Mouse (Mus musculus) kidney, embryonic 14.5 days (tissue): ENCODE results near the gene Itgam. TPM values are rescaled to one million over a fixed set of nuclear protein-coding genes. Genes with fewer than 3 reads are reported as not detected.
"Not testable (repeated sequence)": the region's sequence is repeated elsewhere in the genome, so short reads cannot be mapped to it uniquely, and the experiment has no call there.

Experiments
- ATAC-seq: fragments of 200-750 bp; cut with Nextera tagmentation; 2 replicates; pipeline ENCODE4 v1.8.0; 2017; ENCODE audit warnings: moderate number of reproducible peaks, mild to moderate bottlenecking, moderate TSS enrichment, moderate library complexity; ENCODE audit not compliant: low FRiP score, low TSS enrichment
- H3K27ac ChIP-seq: fragments of 300-500 bp; sonication (generic); 2 replicates; pipeline ENCODE4 v1.5.1; 2014; ENCODE audit warnings: low read depth, mild to moderate bottlenecking, low read length, moderate library complexity, mixed read lengths
- H3K27me3 ChIP-seq: fragments of 300-500 bp; sonication (generic); 2 replicates; pipeline ENCODE4 v1.6.1; 2014; ENCODE audit warnings: mild to moderate bottlenecking, low read length; ENCODE audit not compliant: control insufficient read depth, insufficient read depth
- H3K36me3 ChIP-seq: fragments of 300-500 bp; sonication (generic); 2 replicates; pipeline ENCODE4 v1.6.1; 2014; ENCODE audit warnings: low read length, mixed read lengths; ENCODE audit not compliant: control insufficient read depth, insufficient read depth
- H3K4me1 ChIP-seq: fragments of 300-500 bp; sonication (generic); 2 replicates; pipeline ENCODE4 v1.6.1; 2014; ENCODE audit warnings: low read length, mixed read lengths; ENCODE audit not compliant: control insufficient read depth, insufficient read depth
- H3K4me2 ChIP-seq: fragments of 300-500 bp; sonication (generic); replicated peaks from 2 replicates; pipeline ENCODE4 v1.6.1; 2014; ENCODE audit warnings: low read depth, mild to moderate bottlenecking, low read length
- H3K4me3 ChIP-seq: fragments of 300-500 bp; sonication (generic); 2 replicates; pipeline ENCODE4 v1.5.1; 2014; ENCODE audit warnings: mild to moderate bottlenecking, low read length
- H3K9ac ChIP-seq: fragments of 300-500 bp; sonication (generic); 2 replicates; pipeline ENCODE4 v1.6.1; 2014; ENCODE audit warnings: low read depth, mild to moderate bottlenecking, low read length, moderate library complexity
- H3K9me3 ChIP-seq: fragments of 300-500 bp; sonication (generic); 2 replicates; pipeline ENCODE4 v1.6.1; 2016; ENCODE audit warnings: low read length; ENCODE audit not compliant: control insufficient read depth
- WGBS: fragments of 180-500 bp; shearing (Covaris S2); extraction: QIAGEN DNeasy Blood & Tissue Kit; methylation state at CpG from one replicate; pipeline ENCODE4 v1.1.7; 2014; 5-methylcytosine and 5-hydroxymethylcytosine counted together
- polyA plus RNA-seq: library from polyadenylated mRNA; unstranded; fragments of >200 nt; fragmentation: Nextera tagmentation; extraction: Ambion mirVana; gene quantifications from 2 replicates; pipeline ENCODE4 v1.2.1, GENCODE M21; 2014

The Itgam gene
- polyA plus RNA-seq = 0.14 and 0.54 TPM in 2 replicates

DNA sequence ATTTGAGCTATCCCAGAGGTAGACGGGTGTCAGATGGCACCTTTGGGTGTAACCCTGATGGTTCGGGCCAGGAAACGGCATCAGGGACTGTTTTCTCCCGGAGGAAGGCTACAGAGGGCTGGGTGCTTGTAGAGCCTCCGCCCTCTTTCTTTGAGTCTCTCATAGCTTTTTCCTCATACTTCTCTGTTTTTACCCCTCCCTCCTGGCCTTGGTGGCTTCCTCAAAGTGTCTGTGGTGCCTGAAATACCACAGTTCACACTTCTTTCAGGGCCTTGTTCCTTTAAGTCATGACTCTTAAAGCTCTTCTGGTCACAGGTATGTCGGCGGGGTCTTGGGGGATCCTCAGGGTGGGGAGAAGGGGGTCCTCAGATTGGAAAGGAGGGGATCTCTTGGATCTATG is at the start of gene Itgam, which contains the start of gene Gm49368:
Gene Itgam, plus strand, starts transcription at position 185 of the 400 bp plus-strand sequence.
Gene Gm49368, plus strand, starts transcription at position 228 of the 400 bp plus-strand sequence.
- no peak within 1 kb of the TSS for H3K27ac ChIP-seq
- ATAC-seq = no peak
- H3K4me3 ChIP-seq = no peak within 1 kb of the TSS
- H3K4me2 ChIP-seq = no peak within 1 kb of the TSS
- no peaks in the 10 kb centered on the region for H3K9me3 ChIP-seq
- H3K27me3 ChIP-seq = no peaks in the 10 kb centered on the region
- WGBS = 91% methylated on average over 7 of the region's 7 CpGs
- H3K4me1 ChIP-seq = no peaks in the 10 kb centered on the region
- H3K9ac ChIP-seq = no peak within 1 kb of the TSS
- no peaks in the 10 kb centered on the region for H3K36me3 ChIP-seq

- H3K27ac ChIP-seq = no peak overlapping the region
- WGBS = 91% methylated on average over 13 of the region's 13 CpGs
- H3K9ac ChIP-seq = no peak overlapping the region
- no peaks in the 10 kb centered on the region for H3K36me3 ChIP-seq
- no peaks in the 10 kb centered on the region for H3K4me1 ChIP-seq
- H3K4me2 ChIP-seq = no peak overlapping the region
- H3K4me3 ChIP-seq = no peak overlapping the region
- H3K27me3 ChIP-seq = no peaks in the 10 kb centered on the region
- no peak for ATAC-seq
- H3K9me3 ChIP-seq = no peaks in the 10 kb centered on the region
Measured at GRCm38 (mm10) chr7:128013116-128013515, 49.3 kb upstream of the Itgam start.

DNA sequence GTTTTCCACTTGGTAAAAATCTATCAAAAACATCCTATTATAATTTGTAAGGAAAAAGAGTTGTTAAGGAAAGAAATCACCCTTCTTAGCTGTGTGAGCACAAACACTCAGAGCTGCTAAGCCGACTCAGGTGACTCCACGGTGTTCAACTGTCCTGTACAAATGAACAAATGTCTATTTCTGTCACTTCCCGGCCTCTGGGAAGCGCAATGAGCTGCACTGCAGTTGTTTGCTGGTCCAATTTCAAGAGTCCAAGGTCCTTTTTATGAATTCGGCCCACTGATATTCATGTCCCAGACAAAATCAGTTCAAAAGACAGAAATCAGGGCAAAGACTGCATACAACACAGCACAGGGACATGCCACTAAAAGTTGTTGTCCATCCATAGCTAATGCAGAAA is 46.3 kb upstream of the Itgam start:
- ATAC-seq, H3K9me3 ChIP-seq, H3K36me3 ChIP-seq, H3K27ac ChIP-seq, H3K4me3 ChIP-seq, H3K9ac ChIP-seq, H3K27me3 ChIP-seq, H3K4me2 ChIP-seq, H3K4me1 ChIP-seq: not testable (repeated sequence)
- WGBS = 85% methylated on average over 5 of the region's 5 CpGs

DNA sequence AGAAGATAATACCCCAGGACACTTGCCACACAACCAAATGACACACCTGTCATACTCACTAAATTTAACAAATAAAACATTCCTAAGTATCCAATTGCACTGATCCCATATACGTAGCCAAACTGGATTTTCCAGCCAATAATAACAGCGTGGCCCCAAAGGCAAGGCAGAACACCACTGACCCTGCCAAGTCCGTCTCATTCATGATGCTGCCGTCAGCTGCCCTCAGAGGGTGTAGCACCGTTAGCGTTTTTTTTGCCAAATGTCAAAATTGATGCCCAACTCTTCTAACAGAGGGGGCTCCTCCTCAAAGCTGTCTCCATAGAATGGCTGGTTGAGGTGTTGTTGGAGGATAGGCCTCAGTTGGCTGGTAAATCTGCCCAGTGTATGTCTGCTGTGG is 45.8 kb upstream of the Itgam start:
- H3K9me3 ChIP-seq = no peaks in the 10 kb centered on the region
- H3K27me3 ChIP-seq = no peaks in the 10 kb centered on the region
- 83% methylated on average over 6 of the region's 6 CpGs for WGBS
- no peak overlapping the region for H3K9ac ChIP-seq
- H3K4me3 ChIP-seq = no peak overlapping the region
- no peak overlapping the region for H3K4me2 ChIP-seq
- no peaks in the 10 kb centered on the region for H3K36me3 ChIP-seq
- H3K4me1 ChIP-seq = no peaks in the 10 kb centered on the region
- H3K27ac ChIP-seq = no peak overlapping the region
- no peak for ATAC-seq

DNA sequence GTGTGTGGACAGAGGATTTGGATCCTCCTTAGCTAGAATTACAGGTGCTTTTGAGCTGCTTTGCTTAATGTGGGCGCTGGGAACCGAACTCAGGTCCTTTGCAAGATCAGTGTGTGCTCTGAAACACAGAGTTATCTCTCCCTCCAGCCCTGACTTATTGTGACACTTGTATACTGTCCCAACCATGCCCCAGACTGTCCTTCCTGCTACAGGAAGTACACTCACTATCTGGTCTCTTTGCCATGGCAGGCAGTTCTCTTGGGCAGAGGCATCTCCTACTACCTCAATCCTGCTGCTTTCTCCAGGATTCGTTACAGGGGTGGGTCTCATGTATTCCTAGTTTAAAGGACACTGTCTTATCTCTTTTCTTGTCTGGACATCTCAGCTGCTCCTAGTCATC is 44.2 kb upstream of the Itgam start:
- Histone ChIP-seq H3K4me2 (no peak overlapping the region), H3K9me3 (no peaks in the 10 kb centered on the region), H3K27me3 (no peaks in the 10 kb centered on the region), H3K4me1 (no peaks in the 10 kb centered on the region), H3K9ac (no peak overlapping the region), H3K36me3 (no peaks in the 10 kb centered on the region), H3K27ac (no peak overlapping the region), H3K4me3 (no peak overlapping the region)
- WGBS = 90% methylated on average over 3 of the region's 3 CpGs
- no peak for ATAC-seq

GRCm38 (mm10) chr7:128019187-128019586 is 43.3 kb upstream of the Itgam start:
- Histone ChIP-seq H3K27ac (no peak overlapping the region), H3K36me3 (no peaks in the 10 kb centered on the region), H3K9me3 (no peaks in the 10 kb centered on the region), H3K4me1 (no peaks in the 10 kb centered on the region), H3K9ac (no peak overlapping the region), H3K27me3 (no peaks in the 10 kb centered on the region), H3K4me3 (no peak overlapping the region), H3K4me2 (no peak overlapping the region)
- 87% methylated on average over 2 of the region's 2 CpGs for WGBS
- ATAC-seq = no peak

DNA sequence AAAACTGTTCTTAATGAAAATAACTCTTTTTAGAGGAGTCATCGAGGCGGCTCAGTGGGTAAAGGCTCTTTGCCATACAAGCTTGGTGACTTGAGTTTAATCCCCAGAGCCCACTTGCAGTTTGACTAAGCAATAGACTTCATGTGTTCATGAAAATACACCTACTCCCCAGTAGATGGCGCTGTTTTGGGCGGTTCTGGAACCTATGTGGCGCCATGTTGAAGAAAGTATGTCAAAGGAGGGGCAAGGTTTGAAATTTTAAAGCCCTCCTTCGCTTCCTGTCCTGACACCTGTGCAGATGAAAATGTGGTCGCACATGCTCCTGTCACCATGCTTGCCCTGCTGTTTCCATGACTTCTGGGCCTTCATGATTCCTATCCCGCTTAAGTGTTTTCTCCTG is 39.5 kb upstream of the Itgam start:
- H3K36me3 ChIP-seq = no peaks in the 10 kb centered on the region
- no peak overlapping the region for H3K9ac ChIP-seq
- H3K9me3 ChIP-seq = no peaks in the 10 kb centered on the region
- H3K4me1 ChIP-seq = no peaks in the 10 kb centered on the region
- ATAC-seq = no peak
- no peak overlapping the region for H3K4me3 ChIP-seq
- 62% methylated on average over 8 of the region's 8 CpGs for WGBS
- H3K27ac ChIP-seq = no peak overlapping the region
- H3K4me2 ChIP-seq = no peak overlapping the region
- H3K27me3 ChIP-seq = no peaks in the 10 kb centered on the region

- no peak overlapping the region for H3K27ac ChIP-seq
- H3K36me3 ChIP-seq = no peaks in the 10 kb centered on the region
- no peak overlapping the region for H3K4me3 ChIP-seq
- H3K4me2 ChIP-seq = no peak overlapping the region
- H3K9ac ChIP-seq = no peak overlapping the region
- 93% methylated on average over 4 of the region's 4 CpGs for WGBS
- H3K27me3 ChIP-seq = no peaks in the 10 kb centered on the region
- ATAC-seq = no peak
- H3K4me1 ChIP-seq = no peaks in the 10 kb centered on the region
- H3K9me3 ChIP-seq = no peaks in the 10 kb centered on the region
Measured at GRCm38 (mm10) chr7:128023565-128023964, 38.9 kb upstream of the Itgam start.

DNA sequence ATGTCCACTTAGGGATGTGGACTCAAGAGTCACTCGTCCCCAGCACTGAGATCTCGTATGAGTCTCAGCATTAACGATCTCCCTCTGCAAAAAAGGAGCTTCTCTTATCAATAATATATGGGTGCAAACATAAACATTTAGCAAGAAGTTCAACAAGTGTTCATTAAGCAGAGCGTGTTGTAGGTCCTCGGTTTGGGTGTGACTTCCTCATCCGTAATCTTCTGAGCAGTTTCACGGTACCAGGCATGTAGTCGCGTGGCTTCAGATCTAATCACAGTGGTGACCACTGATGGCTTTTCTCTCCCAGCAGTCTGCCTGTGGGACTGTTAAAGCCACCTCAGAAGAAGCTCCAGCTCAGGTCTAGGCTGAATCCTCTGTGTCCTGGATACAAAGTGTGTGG is 38.1 kb upstream of the Itgam start:
- Histone ChIP-seq H3K4me1 (no peaks in the 10 kb centered on the region), H3K27ac (no peak overlapping the region), H3K9me3 (no peaks in the 10 kb centered on the region), H3K4me3 (no peak overlapping the region), H3K9ac (no peak overlapping the region), H3K36me3 (no peaks in the 10 kb centered on the region), H3K27me3 (no peaks in the 10 kb centered on the region), H3K4me2 (no peak overlapping the region)
- ATAC-seq = no peak
- WGBS = 88% methylated on average over 9 of the region's 9 CpGs

DNA sequence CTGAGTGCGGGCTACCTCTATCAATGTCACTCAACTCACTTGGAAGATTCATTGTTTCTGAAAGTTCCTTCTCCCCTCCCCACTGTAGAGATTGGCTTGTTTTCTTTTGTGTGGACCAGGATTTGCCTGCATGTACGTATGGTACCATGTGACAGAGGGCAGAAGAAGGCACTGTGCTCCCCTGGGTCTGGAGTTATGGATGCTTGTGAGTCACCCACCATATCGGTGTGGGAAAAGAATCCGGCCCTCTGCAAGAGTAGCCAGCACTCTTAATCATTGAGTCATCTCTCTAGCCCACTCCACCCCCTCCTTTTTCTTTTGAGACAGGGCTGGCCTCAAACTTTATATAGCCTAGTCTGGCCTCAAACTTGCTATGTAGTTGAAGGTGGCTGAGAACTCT is 37.5 kb upstream of the Itgam start:
- H3K4me1 ChIP-seq = no peaks in the 10 kb centered on the region
- H3K4me2 ChIP-seq = no peak overlapping the region
- no peaks in the 10 kb centered on the region for H3K36me3 ChIP-seq
- no peaks in the 10 kb centered on the region for H3K9me3 ChIP-seq
- no peak overlapping the region for H3K4me3 ChIP-seq
- no peak overlapping the region for H3K27ac ChIP-seq
- no peak for ATAC-seq
- no peak overlapping the region for H3K9ac ChIP-seq
- 80% methylated on average over 4 of the region's 4 CpGs for WGBS
- H3K27me3 ChIP-seq = no peaks in the 10 kb centered on the region
